Comparison of ENCODE assay signal across 8 mouse cellular contexts in genomic region chr4:36951150-36951954, GRCm38 (mm10). TPM values are rescaled to one million over a fixed set of nuclear protein-coding genes. Genes with fewer than 3 reads are reported as not detected.
DNase-seq lines count a peak whose midpoint lies in the region; ATAC-seq lines count a peak whose summit lies in the region.

Lingo2 (minus strand) TSS chr4:36951747.

- peak within 1 kb of the TSS; percentile 91 for H3K4me2 ChIP-seq in embryonic facial prominence, embryonic 11.5 days (ENCODE audit: low read depth, low read length)
- H3K4me2 ChIP-seq in hindbrain, embryonic 13.5 days, result peak within 1 kb of the TSS; percentile 91
- H3K4me2 ChIP-seq in liver, embryonic 11.5 days, result peak within 1 kb of the TSS; percentile 74

- no peaks in the 10 kb centered on the region for H3K36me3 ChIP-seq in embryonic facial prominence, embryonic 11.5 days (replicated peaks; ENCODE audit: control insufficient read depth, insufficient read depth, low read depth, low read length)
- no peaks in the 10 kb centered on the region for H3K36me3 ChIP-seq in hindbrain, embryonic 13.5 days
- H3K36me3 ChIP-seq in liver, embryonic 11.5 days (ENCODE audit: control insufficient read depth, insufficient read depth, low read length), result no peaks in the 10 kb centered on the region

- H3K4me1 ChIP-seq in embryonic facial prominence, embryonic 11.5 days (ENCODE audit: control insufficient read depth, insufficient read depth, low read length), result no peaks in the 10 kb centered on the region
- H3K4me1 ChIP-seq in hindbrain, embryonic 13.5 days (replicated peaks), result peaks cover 22% of the 10 kb centered on the region
- H3K4me1 ChIP-seq in liver, embryonic 11.5 days (replicated peaks; ENCODE audit: control insufficient read depth, insufficient read depth, low read length), result no peaks in the 10 kb centered on the region; the same call in 1 of the 2 replicates

- peak within 1 kb of the TSS; percentile 46 for H3K9ac ChIP-seq in embryonic facial prominence, embryonic 11.5 days (replicated peaks; ENCODE audit: low read length)
- peak within 1 kb of the TSS; percentile 77 for H3K9ac ChIP-seq in hindbrain, embryonic 13.5 days
- no peak within 1 kb of the TSS for H3K9ac ChIP-seq in liver, embryonic 11.5 days (ENCODE audit: low read depth, low read length)

- peaks cover 26% of the 10 kb centered on the region for H3K27me3 ChIP-seq in embryonic facial prominence, embryonic 11.5 days (ENCODE audit: control insufficient read depth, insufficient read depth, low read length)
- peaks cover 49% of the 10 kb centered on the region for H3K27me3 ChIP-seq in hindbrain, embryonic 13.5 days
- peaks cover 47% of the 10 kb centered on the region for H3K27me3 ChIP-seq in liver, embryonic 11.5 days (replicated peaks; ENCODE audit: control insufficient read depth, insufficient read depth, low read length)

- H3K9me3 ChIP-seq in embryonic facial prominence, embryonic 11.5 days (replicated peaks; ENCODE audit: control insufficient read depth, low read length), result no peaks in the 10 kb centered on the region
- no peaks in the 10 kb centered on the region for H3K9me3 ChIP-seq in hindbrain, embryonic 13.5 days
- no peaks in the 10 kb centered on the region for H3K9me3 ChIP-seq in liver, embryonic 11.5 days (ENCODE audit: control insufficient read depth, low read length)

- H3K4me3 ChIP-seq in embryonic facial prominence, embryonic 11.5 days (ENCODE audit: low read depth, low read length), result peak within 1 kb of the TSS; percentile 42
- peak within 1 kb of the TSS; percentile 68 for H3K4me3 ChIP-seq in hindbrain, embryonic 13.5 days
- H3K4me3 ChIP-seq in liver, embryonic 11.5 days (ENCODE audit: low read depth, low read length), result peak within 1 kb of the TSS; percentile 47

- peak; percentile 46 for DNase-seq in layer of hippocampus, adult 11-12 months (ENCODE audit: low spot score)
- no peak for DNase-seq in layer of hippocampus, adult 9-10 months (ENCODE audit: low spot score)
- peak; percentile 28 for DNase-seq in embryonic facial prominence, embryonic 11.5 days (ENCODE audit: low spot score)
- DNase-seq in liver, embryonic 11.5 days (ENCODE audit: low spot score), result no peak
- peak; percentile 60 for DNase-seq in right cerebral cortex, postnatal 14 days
- DNase-seq in adrenal gland, postnatal 36 days, result no peak

- no peak within 1 kb of the TSS for H3K27ac ChIP-seq in embryonic facial prominence, embryonic 11.5 days (replicated peaks; ENCODE audit: low read depth, low read length)
- H3K27ac ChIP-seq in hindbrain, embryonic 13.5 days, result peak within 1 kb of the TSS; percentile 69
- no peak within 1 kb of the TSS for H3K27ac ChIP-seq in liver, embryonic 11.5 days (ENCODE audit: low read depth, low read length)

- ATAC-seq in embryonic facial prominence, embryonic 11.5 days (replicated peaks; ENCODE audit: insufficient number of reproducible peaks, low FRiP score, low TSS enrichment, low read depth), result 0 out of 2 replicates have a peak, but pooled peaks have one; percentile 30
- ATAC-seq in hindbrain, embryonic 13.5 days (ENCODE audit: low FRiP score), result peak; percentile 59
- ATAC-seq in liver, embryonic 11.5 days (replicated peaks; ENCODE audit: low FRiP score), result no peak
- no peak for ATAC-seq in activated CD4-positive, CD25-positive, alpha-beta regulatory T cell, adult 4 months

- under 1% methylated on average over 56 of the region's 61 CpGs for WGBS in embryonic facial prominence, embryonic 11.5 days
- under 1% methylated on average over 61 of the region's 61 CpGs for WGBS in hindbrain, embryonic 13.5 days
- WGBS in liver, embryonic 11.5 days, result 1% methylated on average over 58 of the region's 61 CpGs

RNA-seq across cellular contexts. Expression of gene Lingo2, which starts in this region (rescaled TPM):
- polyA plus RNA-seq in embryonic facial prominence, embryonic 11.5 days (2014; fragmentation: Nextera tagmentation; extraction: Ambion mirVana), result 2.6 and 3.9 TPM in 2 replicates
- polyA plus RNA-seq in hindbrain, embryonic 13.5 days (2015; fragmentation: Nextera tagmentation; extraction: Ambion mirVana), result 39.6 and 40.5 TPM in 2 replicates
- polyA plus RNA-seq in liver, embryonic 11.5 days (2014; fragmentation: Nextera tagmentation; extraction: Ambion mirVana), result 0.14 and 0.18 TPM in 2 replicates
- not detected for polyA plus RNA-seq in activated CD4-positive, CD25-positive, alpha-beta regulatory T cell, adult 4 months (2017; shearing (Covaris generic))
- not detected for total RNA-seq in adrenal gland, postnatal 36 days (2021)

Comparison
In these comparisons a context has a peak if more than half of its experiments do, and no peak if none do; other contexts are left out.
1. DNase-seq: peak in layer of hippocampus, adult 11-12 months (single experiment), embryonic facial prominence, embryonic 11.5 days (single experiment) and right cerebral cortex, postnatal 14 days (single experiment); none in layer of hippocampus, adult 9-10 months (single experiment), liver, embryonic 11.5 days (single experiment) and adrenal gland, postnatal 36 days (0 of 2).
2. ATAC-seq: peak in embryonic facial prominence, embryonic 11.5 days (single experiment) and hindbrain, embryonic 13.5 days (single experiment); none in liver, embryonic 11.5 days (single experiment) and activated CD4-positive, CD25-positive, alpha-beta regulatory T cell, adult 4 months (single experiment).
3. Peak in every context shown above with its lines, with median percentiles within 50 percentile points of each other: H3K4me2 ChIP-seq and H3K4me3 ChIP-seq.